In genomic region chr9:74904866-74905508, GRCm38 (mm10) we compare ENCODE assay signal across 8 mouse cellular contexts. TPM values are rescaled to one million over a fixed set of nuclear protein-coding genes. Genes with fewer than 3 reads are reported as not detected.
DNase-seq lines count a peak whose midpoint lies in the region; ATAC-seq lines count a peak whose summit lies in the region.

No protein-coding gene starts in this region.

- H3K9me3 ChIP-seq in heart, embryonic 10.5 days, result no peaks in the 10 kb centered on the region

- H3K36me3 ChIP-seq in heart, embryonic 10.5 days, result no peaks in the 10 kb centered on the region

- peaks cover 8% of the 10 kb centered on the region; the same call in 1 of the 2 replicates for H3K4me1 ChIP-seq in heart, embryonic 10.5 days

- peak; percentile 71 to 91 for DNase-seq in heart, adult 18-20 months
- no peak for DNase-seq in heart, embryonic 10.5 days (ENCODE audit: low spot score)
- DNase-seq in cerebellum, adult 9-11 months, result peak; percentile 45
- peak; percentile 19 to 59 for DNase-seq in frontal cortex, postnatal 25 days (ENCODE audit: low spot score in 2 of 2)
- peak; percentile 87 for DNase-seq in induced T-regulatory cell, adult 2 months (ENCODE audit: low read depth)
- peak; percentile 65 for DNase-seq in left cerebral cortex, adult 11 months (ENCODE audit: low spot score)
- peak; percentile 69 for DNase-seq in right cerebral cortex, postnatal 4 days

- WGBS in heart, embryonic 10.5 days, result 9% methylated on average over 7 of the region's 7 CpGs

- no peak overlapping the region for H3K4me3 ChIP-seq in heart, embryonic 10.5 days

- ATAC-seq in megakaryocyte progenitor cell, adult 5-6 weeks (replicated peaks; ENCODE audit: poor library complexity), result peak; percentile 94

- H3K27me3 ChIP-seq in heart, embryonic 10.5 days (ENCODE audit: insufficient read depth, poor library complexity, severe bottlenecking), result no peaks in the 10 kb centered on the region; the same call in 1 of the 2 replicates

- no peak overlapping the region for H3K27ac ChIP-seq in heart, embryonic 10.5 days

RNA-seq across cellular contexts. Expression of gene Onecut1, which starts 43.3 kb away (rescaled TPM):
- not detected for total RNA-seq in heart, adult 18-20 months (2021)
- 0.10 and 1.9 TPM in 2 replicates for polyA plus RNA-seq in heart, embryonic 10.5 days (2016; fragmentation: Nextera tagmentation; extraction: Ambion mirVana)
- not detected in 2 replicates for total RNA-seq in megakaryocyte progenitor cell, adult 5-6 weeks (2015)
- not detected in 2 replicates for total RNA-seq in megakaryocyte progenitor cell, adult 5-6 weeks (2017)

RNA-seq across cellular contexts. Expression of gene Fam214a, which starts 47.7 kb away (rescaled TPM):
- total RNA-seq in heart, adult 18-20 months (2021), result 10 to 100 TPM; 17.8 to 34.7 TPM
- 7.3 and 9.2 TPM in 2 replicates for polyA plus RNA-seq in heart, embryonic 10.5 days (2016; fragmentation: Nextera tagmentation; extraction: Ambion mirVana)
- 6.9 and 7.1 TPM in 2 replicates for total RNA-seq in megakaryocyte progenitor cell, adult 5-6 weeks (2015)
- 6.6 and 7.1 TPM in 2 replicates for total RNA-seq in megakaryocyte progenitor cell, adult 5-6 weeks (2017)
